Mouse (Mus musculus) midbrain, postnatal 0 days (tissue): ENCODE data around the gene Gdpd5. TPM values are rescaled to one million over a fixed set of nuclear protein-coding genes. Genes with fewer than 3 reads are reported as not detected.

ENCODE experiments used
- ATAC-seq: fragments of 200-750 bp; cut with Nextera tagmentation; 2 replicates; pipeline ENCODE4 v1.8.0; 2017; ENCODE audit warnings: moderate number of reproducible peaks, mild to moderate bottlenecking, moderate TSS enrichment, moderate library complexity; ENCODE audit not compliant: low FRiP score
- DNase-seq: peaks from one replicate; pipeline ENCODE4 v3.0.0-alpha.2; 2015; ENCODE audit warnings: low spot score
- H3K27ac ChIP-seq: fragments of 300-500 bp; sonication (generic); 2 replicates; pipeline ENCODE4 v1.5.1; 2014; ENCODE audit warnings: low read depth, mild to moderate bottlenecking, low read length, mixed read lengths
- H3K27me3 ChIP-seq: fragments of 300-500 bp; sonication (generic); 2 replicates; pipeline ENCODE4 v1.6.1; 2014; ENCODE audit warnings: low read length, control low read depth, mixed read lengths; ENCODE audit not compliant: insufficient read depth
- H3K36me3 ChIP-seq: fragments of 300-500 bp; sonication (generic); 2 replicates; pipeline ENCODE4 v1.6.1; 2014; ENCODE audit warnings: low read length, control low read depth, mixed read lengths; ENCODE audit not compliant: insufficient read depth
- H3K4me1 ChIP-seq: fragments of 300-500 bp; sonication (generic); 2 replicates; pipeline ENCODE4 v1.6.1; 2014; ENCODE audit warnings: mild to moderate bottlenecking, control low read depth, antibody characterized with exemption, low read length, mixed read lengths; ENCODE audit not compliant: insufficient read depth
- H3K4me2 ChIP-seq: fragments of 300-500 bp; sonication (generic); 2 replicates; pipeline ENCODE4 v1.6.1; 2014; ENCODE audit warnings: low read depth, mild to moderate bottlenecking, low read length, mixed read lengths; ENCODE audit not compliant: poor library complexity, severe bottlenecking
- H3K4me3 ChIP-seq: fragments of 300-500 bp; sonication (generic); 2 replicates; pipeline ENCODE4 v1.5.1; 2014; ENCODE audit warnings: low read depth, mild to moderate bottlenecking, low read length, moderate library complexity
- H3K9ac ChIP-seq: fragments of 300-500 bp; sonication (generic); replicated peaks from 2 replicates; pipeline ENCODE4 v1.6.1; 2014; ENCODE audit warnings: mild to moderate bottlenecking, low read length, moderate library complexity, mixed read lengths; ENCODE audit not compliant: poor library complexity, severe bottlenecking
- H3K9me3 ChIP-seq: fragments of 300-500 bp; sonication (generic); 2 replicates; pipeline ENCODE4 v1.6.1; 2016; ENCODE audit warnings: low read length, control low read depth
- CTCF ChIP-seq: IDR thresholded peaks from 2 replicates; pipeline ENCODE4 v1.5.1; 2016; ENCODE audit warnings: antibody characterized with exemption, mild to moderate bottlenecking
- WGBS: fragments of 180-500 bp; shearing (Covaris S2); extraction: QIAGEN DNeasy Blood & Tissue Kit; methylation state at CpG from one replicate; pipeline ENCODE4 v1.1.7; 2014; 5-methylcytosine and 5-hydroxymethylcytosine counted together
- polyA plus RNA-seq: library from polyadenylated mRNA; unstranded; fragments of >200 nt; fragmentation: Nextera tagmentation; extraction: Ambion mirVana; gene quantifications from 2 replicates; pipeline ENCODE4 v1.2.1, GENCODE M21; 2015
- total RNA-seq: library from RNA; depleted of rRNA; stranded (reverse); fragments of >200 nt; gene quantifications from 2 replicates; pipeline ENCODE4 v1.2.3, GENCODE M21; 2014

Gdpd5 gene
- total and polyA plus RNA-seq, 2 experiments from 2014 or later = 25.9 to 44.6 TPM

- H3K9ac ChIP-seq = no peak overlapping the region
- H3K4me2 ChIP-seq = no peak overlapping the region
- no peaks in the 10 kb centered on the region for H3K4me1 ChIP-seq
- H3K36me3 ChIP-seq = peaks cover 13% of the 10 kb centered on the region
- no peak overlapping the region for H3K27ac ChIP-seq
- H3K9me3 ChIP-seq = no peaks in the 10 kb centered on the region
- no peaks in the 10 kb centered on the region for H3K27me3 ChIP-seq
- no peak for DNase-seq
- no peak overlapping the region for H3K4me3 ChIP-seq
- no peak for TF ChIP-seq CTCF
- ATAC-seq = no peak
- WGBS = 78% methylated on average over 4 of the region's 4 CpGs
Measured at GRCm38 (mm10) chr7:99415045-99415444, 33.8 kb downstream of the Gdpd5 start.

- no peak for TF ChIP-seq CTCF
- 90% methylated on average over 3 of the region's 3 CpGs for WGBS
Measured at GRCm38 (mm10) chr7:99419311-99419710, 38.1 kb downstream of the Gdpd5 start.

GRCm38 (mm10) chr7:99421006-99421405 is 39.8 kb downstream of the Gdpd5 start:
- ATAC-seq (no peak), DNase-seq (no peak)
- no peak for TF ChIP-seq CTCF
- Histone ChIP-seq H3K4me1 (no peaks in the 10 kb centered on the region), H3K27ac (no peak overlapping the region), H3K4me2 (no peak overlapping the region), H3K9ac (no peak overlapping the region), H3K4me3 (no peak overlapping the region), H3K27me3 (no peaks in the 10 kb centered on the region), H3K9me3 (no peaks in the 10 kb centered on the region), H3K36me3 (no peaks in the 10 kb centered on the region; the same call in none of the 2 replicates)
- WGBS = 96% methylated on average over 6 of the region's 6 CpGs

More at GRCm38 (mm10) chr7:99419311-99419710, 38.1 kb downstream of the Gdpd5 start:
- ATAC-seq = no peak
- H3K9me3 ChIP-seq = no peaks in the 10 kb centered on the region
- no peaks in the 10 kb centered on the region for H3K4me1 ChIP-seq
- H3K27me3 ChIP-seq = no peaks in the 10 kb centered on the region
- no peak overlapping the region for H3K4me2 ChIP-seq
- DNase-seq = no peak
- peaks cover 5% of the 10 kb centered on the region for H3K36me3 ChIP-seq
- no peak overlapping the region for H3K9ac ChIP-seq
- no peak overlapping the region for H3K4me3 ChIP-seq
- H3K27ac ChIP-seq = no peak overlapping the region

GRCm38 (mm10) chr7:99424538-99425155 is 43.4 kb downstream of the Gdpd5 start:
- Histone ChIP-seq H3K4me2 (no peak overlapping the region), H3K4me3 (no peak overlapping the region), H3K36me3 (no peaks in the 10 kb centered on the region; the same call in none of the 2 replicates), H3K27me3 (no peaks in the 10 kb centered on the region), H3K9ac (peak overlapping the region; percentile 44; the same call in 1 of the 2 replicates), H3K9me3 (no peaks in the 10 kb centered on the region), H3K4me1 (peaks cover 4% of the 10 kb centered on the region; the same call in 1 of the 2 replicates), H3K27ac (no peak overlapping the region)
- no peak for ATAC-seq
- no peak for DNase-seq
- 30% methylated on average over 8 of the region's 8 CpGs for WGBS
- no peak for TF ChIP-seq CTCF

- no peaks in the 10 kb centered on the region for H3K27me3 ChIP-seq
- no peak overlapping the region for H3K27ac ChIP-seq
- peaks cover 5% of the 10 kb centered on the region; the same call in 1 of the 2 replicates for H3K4me1 ChIP-seq
- no peaks in the 10 kb centered on the region for H3K9me3 ChIP-seq
- 91% methylated on average over 4 of the region's 4 CpGs for WGBS
- DNase-seq (no peak), ATAC-seq (no peak)
- no peak overlapping the region for H3K9ac ChIP-seq
- TF ChIP-seq CTCF = no peak
- no peak overlapping the region for H3K4me2 ChIP-seq
- H3K36me3 ChIP-seq = no peaks in the 10 kb centered on the region; the same call in none of the 2 replicates
- H3K4me3 ChIP-seq = no peak overlapping the region
Measured at GRCm38 (mm10) chr7:99425706-99426105, 44.5 kb downstream of the Gdpd5 start.

GRCm38 (mm10) chr7:99427031-99427430 is 45.8 kb downstream of the Gdpd5 start:
- ATAC-seq (no peak), DNase-seq (no peak)
- Histone ChIP-seq H3K27ac (no peak overlapping the region), H3K9me3 (no peaks in the 10 kb centered on the region), H3K4me3 (no peak overlapping the region), H3K4me2 (no peak overlapping the region), H3K9ac (no peak overlapping the region), H3K4me1 (peaks cover 5% of the 10 kb centered on the region; the same call in 1 of the 2 replicates), H3K27me3 (no peaks in the 10 kb centered on the region), H3K36me3 (no peaks in the 10 kb centered on the region; the same call in none of the 2 replicates)
- no peak for TF ChIP-seq CTCF
- WGBS = 47% methylated on average over 10 of the region's 10 CpGs
